Mouse (Mus musculus) limb, embryonic 11.5 days (tissue): ENCODE measurements around the gene Itgad. TPM values are rescaled to one million over a fixed set of nuclear protein-coding genes. Genes with fewer than 3 reads are reported as not detected.
A peak's percentile ranks its signal among the peaks of the same experiment; 100 is the strongest.

Experiments
- ATAC-seq: fragments of 200-750 bp; cut with Nextera tagmentation; 2 replicates; pipeline ENCODE4 v1.8.0; 2017; ENCODE audit warnings: low read depth; ENCODE audit not compliant: insufficient number of reproducible peaks, low FRiP score, low TSS enrichment
- DNase-seq: peaks from one replicate; pipeline ENCODE4 v3.0.0-alpha.2; 2015; ENCODE audit warnings: low spot score
- H3K27ac ChIP-seq: fragments of 300-500 bp; sonication (generic); replicated peaks from 2 replicates; pipeline ENCODE4 v1.5.1; 2014; ENCODE audit warnings: low read depth, mild to moderate bottlenecking, low read length
- H3K27me3 ChIP-seq: fragments of 300-500 bp; sonication (generic); 2 replicates; pipeline ENCODE4 v1.6.1; 2014; ENCODE audit warnings: mild to moderate bottlenecking, low read length, mixed read lengths; ENCODE audit not compliant: control insufficient read depth, insufficient read depth
- H3K36me3 ChIP-seq: fragments of 300-500 bp; sonication (generic); 2 replicates; pipeline ENCODE4 v1.6.1; 2014; ENCODE audit warnings: mild to moderate bottlenecking, low read length, moderate library complexity, mixed read lengths; ENCODE audit not compliant: control insufficient read depth, insufficient read depth
- H3K4me1 ChIP-seq: fragments of 300-500 bp; sonication (generic); 2 replicates; pipeline ENCODE4 v1.6.1; 2014; ENCODE audit warnings: low read length, mixed read lengths; ENCODE audit not compliant: control insufficient read depth, insufficient read depth
- H3K4me2 ChIP-seq: fragments of 300-500 bp; sonication (generic); 2 replicates; pipeline ENCODE4 v1.6.1; 2014; ENCODE audit warnings: low read depth, mild to moderate bottlenecking, moderate library complexity; ENCODE audit not compliant: severe bottlenecking
- H3K4me3 ChIP-seq: fragments of 300-500 bp; sonication (generic); 2 replicates; pipeline ENCODE4 v1.5.1; 2014; ENCODE audit warnings: low read depth, low read length
- H3K9ac ChIP-seq: fragments of 300-500 bp; sonication (generic); 2 replicates; pipeline ENCODE4 v1.6.1; 2014; ENCODE audit warnings: mild to moderate bottlenecking, low read length
- H3K9me3 ChIP-seq: fragments of 300-500 bp; sonication (generic); 2 replicates; pipeline ENCODE4 v1.6.1; 2016; ENCODE audit warnings: low read length; ENCODE audit not compliant: control insufficient read depth
- WGBS: fragments of 180-500 bp; shearing (Covaris S2); extraction: QIAGEN DNeasy Blood & Tissue Kit; methylation state at CpG from one replicate; pipeline ENCODE4 v1.1.7; 2014; 5-methylcytosine and 5-hydroxymethylcytosine counted together
- polyA plus RNA-seq: library from polyadenylated mRNA; unstranded; fragments of >200 nt; fragmentation: Nextera tagmentation; extraction: Ambion mirVana; gene quantifications from 2 replicates; pipeline ENCODE4 v1.2.1, GENCODE M21; 2014

Gene Itgad
- polyA plus RNA-seq, 1 experiment from 2014 or later: not detected

GRCm38 (mm10) chr7:128249998-128250397 lies 95.8 kb downstream of the Itgad start:
- DNase-seq (no peak), ATAC-seq (no peak)
- no peaks in the 10 kb centered on the region for H3K27me3 ChIP-seq
- H3K9ac ChIP-seq: no peak overlapping the region
- H3K9me3 ChIP-seq: no peaks in the 10 kb centered on the region
- H3K4me2 ChIP-seq: no peak overlapping the region
- 86% methylated on average over 5 of the region's 5 CpGs for WGBS
- H3K36me3 ChIP-seq: no peaks in the 10 kb centered on the region; the same call in 1 of the 2 replicates
- H3K4me1 ChIP-seq: peaks cover 13% of the 10 kb centered on the region; the same call in 1 of the 2 replicates
- H3K27ac ChIP-seq: no peak overlapping the region
- no peak overlapping the region for H3K4me3 ChIP-seq

DNA sequence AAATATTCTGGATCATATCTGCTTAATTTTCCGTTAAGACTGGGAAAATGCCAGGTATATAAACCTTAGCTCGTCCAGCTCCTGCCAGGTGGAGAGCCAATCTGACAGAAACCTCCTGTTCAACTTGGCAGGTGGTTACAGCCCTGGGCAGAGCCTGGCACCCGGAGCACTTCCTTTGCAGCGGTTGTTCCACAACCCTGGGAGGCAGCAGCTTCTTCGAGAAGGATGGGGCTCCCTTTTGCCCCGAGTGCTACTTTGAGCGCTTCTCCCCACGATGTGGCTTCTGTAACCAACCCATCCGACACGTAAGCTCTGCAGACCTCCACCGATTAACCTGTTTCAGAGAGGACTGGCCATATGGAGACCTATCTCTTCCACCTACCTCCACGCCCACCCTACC lies 97.8 kb downstream of the Itgad start:
- ATAC-seq (no peak), DNase-seq (no peak)
- H3K36me3 ChIP-seq: no peaks in the 10 kb centered on the region
- no peaks in the 10 kb centered on the region for H3K9me3 ChIP-seq
- H3K4me3 ChIP-seq: peak overlapping the region; percentile 23; the same call in 1 of the 2 replicates
- H3K9ac ChIP-seq: no peak overlapping the region
- WGBS: 44% methylated on average over 12 of the region's 12 CpGs
- H3K27me3 ChIP-seq: no peaks in the 10 kb centered on the region
- H3K4me1 ChIP-seq: peaks cover 7% of the 10 kb centered on the region; the same call in 1 of the 2 replicates
- no peak overlapping the region for H3K27ac ChIP-seq
- peak overlapping the region; percentile 58 for H3K4me2 ChIP-seq

GRCm38 (mm10) chr7:128252609-128253008 lies 98.4 kb downstream of the Itgad start:
- Histone ChIP-seq H3K9me3 (no peaks in the 10 kb centered on the region), H3K27me3 (no peaks in the 10 kb centered on the region), H3K4me2 (peak overlapping the region; percentile 58), H3K27ac (no peak overlapping the region), H3K4me3 (peak overlapping the region; percentile 23), H3K4me1 (peaks cover 7% of the 10 kb centered on the region; the same call in 1 of the 2 replicates), H3K36me3 (no peaks in the 10 kb centered on the region), H3K9ac (peak overlapping the region; percentile 68)
- ATAC-seq (peak; percentile 71; the same call in 1 of the 2 replicates), DNase-seq (peak; percentile 79)
- WGBS: 7% methylated on average over 24 of the region's 24 CpGs

DNA sequence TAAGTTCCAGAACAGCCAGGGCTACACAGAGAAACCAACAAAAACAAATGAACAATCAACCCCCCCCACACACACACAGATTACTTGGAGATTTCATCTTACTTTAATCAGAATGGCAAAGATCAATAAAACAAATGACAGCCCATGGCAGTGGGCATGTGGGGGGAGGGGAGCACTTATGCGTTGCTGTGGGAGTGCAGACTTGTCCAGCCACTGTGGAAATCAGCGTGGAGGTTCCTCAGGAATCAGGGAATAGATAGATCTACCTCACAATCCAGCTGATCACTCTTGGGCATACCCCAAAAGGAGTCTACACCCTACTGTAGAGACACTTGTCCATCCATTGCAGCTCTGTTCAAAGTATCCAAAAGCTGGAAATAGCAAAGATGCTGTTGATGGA lies 100.8 kb downstream of the Itgad start:
- 64% methylated on average over 2 of the region's 2 CpGs for WGBS
- H3K4me3 ChIP-seq: no peak overlapping the region
- no peak for ATAC-seq

GRCm38 (mm10) chr7:128255757-128256156 lies 101.6 kb downstream of the Itgad start:
- no peak overlapping the region for H3K9ac ChIP-seq
- DNase-seq: no peak
- 91% methylated on average over 5 of the region's 5 CpGs for WGBS
- ATAC-seq: no peak
- peaks cover 7% of the 10 kb centered on the region; the same call in 1 of the 2 replicates for H3K4me1 ChIP-seq
- no peak overlapping the region for H3K4me2 ChIP-seq
- no peak overlapping the region for H3K27ac ChIP-seq
- H3K4me3 ChIP-seq: no peak overlapping the region
- H3K27me3 ChIP-seq: no peaks in the 10 kb centered on the region
- H3K9me3 ChIP-seq: no peaks in the 10 kb centered on the region
- H3K36me3 ChIP-seq: no peaks in the 10 kb centered on the region

More for the DNA sequence above, 100.8 kb downstream of the Itgad start:
- Histone ChIP-seq H3K9me3 (no peaks in the 10 kb centered on the region), H3K27ac (no peak overlapping the region), H3K9ac (no peak overlapping the region), H3K4me1 (peaks cover 7% of the 10 kb centered on the region; the same call in 1 of the 2 replicates), H3K36me3 (no peaks in the 10 kb centered on the region), H3K4me2 (no peak overlapping the region), H3K27me3 (no peaks in the 10 kb centered on the region)
- no peak for DNase-seq

DNA sequence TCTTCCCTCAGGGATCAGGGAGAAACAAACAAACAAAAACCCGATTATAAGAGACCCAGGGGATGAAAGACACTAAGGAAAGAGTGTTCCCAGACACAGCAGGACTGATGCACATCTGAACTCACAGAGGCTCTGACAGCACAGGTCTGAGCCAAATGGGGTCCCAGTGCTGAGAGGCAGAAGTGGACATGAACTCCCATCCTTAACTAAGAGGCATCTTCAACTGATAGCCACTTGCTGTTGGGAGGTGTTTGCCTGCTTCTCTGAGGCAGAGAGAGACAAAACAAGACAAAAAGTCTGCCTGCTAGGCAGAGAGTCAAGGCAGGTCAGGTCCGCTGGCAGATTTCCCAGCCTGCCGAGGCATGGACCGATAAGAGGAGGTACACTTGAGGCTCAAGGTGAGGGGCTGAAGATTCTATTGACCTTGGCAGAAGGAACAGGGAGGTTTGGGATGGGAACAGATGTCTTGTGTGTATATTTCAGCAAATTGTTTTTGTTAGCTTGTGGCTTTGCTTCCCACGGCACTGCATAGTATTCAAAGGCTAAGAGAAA lies 102.7 kb downstream of the Itgad start:
- Histone ChIP-seq H3K4me1 (peaks cover 6% of the 10 kb centered on the region; the same call in 1 of the 2 replicates), H3K4me3 (no peak overlapping the region), H3K27me3 (no peaks in the 10 kb centered on the region), H3K36me3 (no peaks in the 10 kb centered on the region), H3K27ac (no peak overlapping the region), H3K9me3 (no peaks in the 10 kb centered on the region), H3K4me2 (no peak overlapping the region), H3K9ac (no peak overlapping the region)
- DNase-seq (no peak), ATAC-seq (no peak)
- WGBS: 76% methylated on average over 5 of the region's 5 CpGs

GRCm38 (mm10) chr7:128265411-128265810 lies 111.2 kb downstream of the Itgad start, which contains the start of gene Slc5a2:
Gene Slc5a2, plus strand, starts transcription at chr7:128265657.
- Histone ChIP-seq H3K9ac (no peak within 1 kb of the TSS), H3K4me1 (no peaks in the 10 kb centered on the region), H3K4me2 (no peak within 1 kb of the TSS), H3K36me3 (no peaks in the 10 kb centered on the region), H3K9me3 (no peaks in the 10 kb centered on the region), H3K4me3 (no peak within 1 kb of the TSS), H3K27me3 (no peaks in the 10 kb centered on the region), H3K27ac (no peak within 1 kb of the TSS)
- WGBS: 87% methylated on average over 6 of the region's 6 CpGs
- DNase-seq (no peak), ATAC-seq (no peak)

GRCm38 (mm10) chr7:128266056-128266455 lies 111.9 kb downstream of the Itgad start:
- no peak for ATAC-seq
- Histone ChIP-seq H3K27ac (no peak overlapping the region), H3K36me3 (no peaks in the 10 kb centered on the region), H3K4me3 (no peak overlapping the region), H3K9ac (no peak overlapping the region), H3K9me3 (no peaks in the 10 kb centered on the region), H3K4me1 (no peaks in the 10 kb centered on the region), H3K27me3 (no peaks in the 10 kb centered on the region), H3K4me2 (no peak overlapping the region)
- 88% methylated on average over 5 of the region's 5 CpGs for WGBS
- DNase-seq: no peak

GRCm38 (mm10) chr7:128267391-128267790 lies 113.2 kb downstream of the Itgad start:
- H3K4me1 ChIP-seq: no peaks in the 10 kb centered on the region

More at GRCm38 (mm10) chr7:128267391-128267790, 113.2 kb downstream of the Itgad start:
- ATAC-seq: no peak
- H3K36me3 ChIP-seq: peaks cover 7% of the 10 kb centered on the region; the same call in 1 of the 2 replicates
- no peak overlapping the region for H3K9ac ChIP-seq
- H3K9me3 ChIP-seq: no peaks in the 10 kb centered on the region
- no peak overlapping the region for H3K4me2 ChIP-seq
- H3K27me3 ChIP-seq: no peaks in the 10 kb centered on the region
- DNase-seq: no peak
- no peak overlapping the region for H3K4me3 ChIP-seq
- WGBS: 61% methylated on average over 13 of the region's 13 CpGs
- H3K27ac ChIP-seq: no peak overlapping the region
